Mouse (Mus musculus): ENCODE data around the gene Olfr403.

- TF ChIP-seq CTCF (IDR thresholded peaks at IDR 0.05; ENCODE audit: low read depth, low read length) = no peak
- no peak for TF ChIP-seq POLR2A (IDR thresholded peaks at IDR 0.05; ENCODE audit: borderline replicate concordance, low read depth, low read length)
Observed at GRCm38 (mm10) chr11:74241201-74241600, 55.2 kb downstream of the Olfr403 start.
